Mouse (Mus musculus) neutrophil, adult 5-6 weeks (primary cell): ENCODE data around the gene C2cd2l. TPM values are rescaled to one million over a fixed set of nuclear protein-coding genes. Genes with fewer than 3 reads are reported as not detected.
"Not testable (repeated sequence)": the region's sequence is repeated elsewhere in the genome, so short reads cannot be mapped to it uniquely, and the experiment has no call there.

Source experiments
- ATAC-seq: fragments of 151-379, 151-347 bp; 2 replicates; pipeline ENCODE4 v1.8.0; 2017; ENCODE audit warnings: mild to moderate bottlenecking, moderate TSS enrichment; ENCODE audit not compliant: insufficient number of reproducible peaks, poor library complexity, low FRiP score, severe bottlenecking; ENCODE audit errors: extremely low read depth
- total RNA-seq: library from RNA; stranded (forward); fragments of 200-1000 nt; gene quantifications from 2 replicates; pipeline ENCODE4 v1.2.3, GENCODE M21; 2017

C2cd2l gene
- total RNA-seq, 1 experiment from 2014 or later: 30.5 TPM

- no peak for ATAC-seq
Measured at GRCm38 (mm10) chr9:44319105-44319886, 789 bp downstream of the C2cd2l start.

- no peak for ATAC-seq
Measured at GRCm38 (mm10) chr9:44318826-44319095, 1.3 kb downstream of the C2cd2l start.

- no peak for ATAC-seq
Measured at GRCm38 (mm10) chr9:44318076-44318825, 1.8 kb downstream of the C2cd2l start.

- no peak for ATAC-seq
Measured at GRCm38 (mm10) chr9:44317452-44317851, 2.6 kb downstream of the C2cd2l start.

GRCm38 (mm10) chr9:44314910-44315309, 5.2 kb downstream of the C2cd2l start:
- no peak for ATAC-seq

GRCm38 (mm10) chr9:44314257-44314547, 5.9 kb downstream of the C2cd2l start:
- ATAC-seq: no peak

- ATAC-seq: no peak
Measured at GRCm38 (mm10) chr9:44313476-44314256, 6.4 kb downstream of the C2cd2l start.

GRCm38 (mm10) chr9:44311136-44312134, 8.7 kb downstream of the C2cd2l start:
- ATAC-seq: no peak

- no peak for ATAC-seq
Measured at GRCm38 (mm10) chr9:44310750-44311135, 9.3 kb downstream of the C2cd2l start.

- ATAC-seq: no peak
Measured at GRCm38 (mm10) chr9:44309756-44310155, 10.3 kb downstream of the C2cd2l start.

- no peak for ATAC-seq
Measured at GRCm38 (mm10) chr9:44307248-44307647, 12.8 kb downstream of the C2cd2l start.

- ATAC-seq: no peak
Measured at GRCm38 (mm10) chr9:44306532-44306931, 13.6 kb downstream of the C2cd2l start.

- peak; percentile 96 for ATAC-seq
Measured at GRCm38 (mm10) chr9:44305466-44306079, 14.5 kb downstream of the C2cd2l start, which contains the start of gene Hinfp. Hinfp (minus strand) TSS chr9:44305671.

GRCm38 (mm10) chr9:44300001-44300400, 20.1 kb downstream of the C2cd2l start:
- not testable (repeated sequence) for ATAC-seq

GRCm38 (mm10) chr9:44292490-44292889, 27.6 kb downstream of the C2cd2l start:
- no peak for ATAC-seq

- no peak for ATAC-seq
Measured at GRCm38 (mm10) chr9:44288959-44289291, 31.2 kb downstream of the C2cd2l start.

GRCm38 (mm10) chr9:44288076-44288958, 31.8 kb downstream of the C2cd2l start, which contains the start of gene Abcg4:
Abcg4 (minus strand) TSS chr9:44288615.
- ATAC-seq: no peak
